Mouse (Mus musculus): ENCODE data around the gene Pnkp. TPM values are rescaled to one million over a fixed set of nuclear protein-coding genes. Genes with fewer than 3 reads are reported as not detected.
A peak's percentile ranks its signal among the peaks of the same experiment; 100 is the strongest.

Gene Pnkp
- polyA plus RNA-seq, 1 experiment from 2014 or later: 28.5 TPM

DNA sequence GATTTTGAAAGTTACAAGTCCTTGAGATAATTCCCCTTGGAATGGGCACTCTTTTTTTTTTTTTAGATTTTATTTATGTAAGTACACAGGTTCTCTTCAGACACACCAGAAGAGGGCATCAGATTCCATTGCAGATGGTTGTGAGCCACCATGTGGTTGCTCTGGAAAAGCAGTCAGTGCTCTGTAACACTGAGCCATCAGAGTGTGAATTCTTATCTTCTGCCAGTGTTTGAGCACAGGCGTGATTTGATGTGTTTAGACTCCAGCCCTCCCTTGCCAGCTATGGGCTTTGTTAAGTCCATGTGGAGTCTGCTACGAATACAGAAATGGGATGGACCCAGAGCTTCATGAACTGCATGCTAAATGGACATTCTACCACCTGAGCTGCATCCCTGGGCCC is 38.8 kb upstream of the Pnkp start:
- DNase-seq (ENCODE audit: low spot score): peak; percentile 75
- Histone ChIP-seq H3K36me3 (peaks cover 13% of the 10 kb centered on the region; the same call in 1 of the 2 replicates), H3K4me1 (peaks cover 59% of the 10 kb centered on the region), H3K9me3 (no peaks in the 10 kb centered on the region), H3K27me3 (ENCODE audit: insufficient read depth, poor library complexity, severe bottlenecking) (no peaks in the 10 kb centered on the region), H3K27ac (peak overlapping the region; percentile 99; the same call in 1 of the 2 replicates), H3K4me3 (peak overlapping the region; percentile 86)
- 33% methylated on average over 2 of the region's 2 CpGs for WGBS

GRCm38 (mm10) chr7:44818751-44819235 is 38.1 kb upstream of the Pnkp start:
- Histone ChIP-seq H3K4me1 (peaks cover 65% of the 10 kb centered on the region), H3K4me3 (peak overlapping the region; percentile 86), H3K36me3 (peaks cover 13% of the 10 kb centered on the region; the same call in 1 of the 2 replicates), H3K27me3 (ENCODE audit: insufficient read depth, poor library complexity, severe bottlenecking) (no peaks in the 10 kb centered on the region), H3K27ac (peak overlapping the region; percentile 32; the same call in 1 of the 2 replicates), H3K9me3 (no peaks in the 10 kb centered on the region)
- 40% methylated on average over 6 of the region's 6 CpGs for WGBS
- peak; percentile 73 for DNase-seq (ENCODE audit: low spot score)

DNA sequence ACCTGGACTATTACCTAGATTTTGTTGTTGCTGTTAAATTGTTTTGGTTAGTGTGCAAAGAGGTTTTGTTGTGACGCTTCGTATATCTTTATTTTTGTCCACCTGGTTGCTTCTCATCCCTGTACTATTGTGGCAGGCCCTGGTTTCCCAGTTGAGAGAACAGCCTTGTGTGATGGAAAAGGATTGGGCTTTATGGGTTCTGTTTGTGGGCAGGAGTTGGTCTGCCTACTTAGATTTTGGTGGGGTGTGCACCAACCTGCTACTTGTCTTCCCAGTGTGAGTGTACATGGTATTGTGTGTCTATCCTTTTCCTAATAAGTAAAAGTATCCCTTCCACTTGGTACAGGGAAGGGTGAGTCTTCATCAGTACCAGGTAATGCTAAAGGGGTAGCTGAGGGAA is 37.5 kb upstream of the Pnkp start:
- Histone ChIP-seq H3K27me3 (ENCODE audit: insufficient read depth, poor library complexity, severe bottlenecking) (no peaks in the 10 kb centered on the region), H3K4me1 (peaks cover 71% of the 10 kb centered on the region), H3K4me3 (peak overlapping the region; percentile 86), H3K9me3 (no peaks in the 10 kb centered on the region), H3K36me3 (peaks cover 13% of the 10 kb centered on the region; the same call in 1 of the 2 replicates), H3K27ac (peak overlapping the region; percentile 32; the same call in 1 of the 2 replicates)
- 96% methylated on average over 2 of the region's 2 CpGs for WGBS
- peak; percentile 61 for DNase-seq (ENCODE audit: low spot score)

- H3K4me3 ChIP-seq: no peak overlapping the region
- H3K27ac ChIP-seq: no peak overlapping the region
- H3K36me3 ChIP-seq: peaks cover 13% of the 10 kb centered on the region; the same call in 1 of the 2 replicates
- H3K27me3 ChIP-seq (ENCODE audit: insufficient read depth, poor library complexity, severe bottlenecking): no peaks in the 10 kb centered on the region
- 59% methylated on average over 5 of the region's 5 CpGs for WGBS
- H3K9me3 ChIP-seq: no peaks in the 10 kb centered on the region
- H3K4me1 ChIP-seq: peaks cover 71% of the 10 kb centered on the region
- DNase-seq (ENCODE audit: low spot score): peak; percentile 64
Measured at GRCm38 (mm10) chr7:44819863-44820262, 37.1 kb upstream of the Pnkp start.

GRCm38 (mm10) chr7:44820525-44820924 is 36.4 kb upstream of the Pnkp start:
- no peaks in the 10 kb centered on the region for H3K27me3 ChIP-seq (ENCODE audit: insufficient read depth, poor library complexity, severe bottlenecking)

GRCm38 (mm10) chr7:44821666-44822448 is 35.1 kb upstream of the Pnkp start:
- no peaks in the 10 kb centered on the region for H3K9me3 ChIP-seq
- WGBS: 83% methylated on average over 7 of the region's 7 CpGs
- no peak overlapping the region for H3K27ac ChIP-seq
- no peaks in the 10 kb centered on the region for H3K27me3 ChIP-seq (ENCODE audit: insufficient read depth, poor library complexity, severe bottlenecking)
- peak; percentile 56 for DNase-seq (ENCODE audit: low spot score)
- peaks cover 75% of the 10 kb centered on the region for H3K4me1 ChIP-seq
- H3K4me3 ChIP-seq: no peak overlapping the region
- peaks cover 21% of the 10 kb centered on the region for H3K36me3 ChIP-seq

More at GRCm38 (mm10) chr7:44820525-44820924, 36.4 kb upstream of the Pnkp start:
- Histone ChIP-seq H3K4me1 (peaks cover 70% of the 10 kb centered on the region), H3K4me3 (no peak overlapping the region), H3K36me3 (peaks cover 14% of the 10 kb centered on the region), H3K9me3 (no peaks in the 10 kb centered on the region), H3K27ac (no peak overlapping the region)
- WGBS: 79% methylated on average over 3 of the region's 3 CpGs
- DNase-seq (ENCODE audit: low spot score): peak; percentile 51

DNA sequence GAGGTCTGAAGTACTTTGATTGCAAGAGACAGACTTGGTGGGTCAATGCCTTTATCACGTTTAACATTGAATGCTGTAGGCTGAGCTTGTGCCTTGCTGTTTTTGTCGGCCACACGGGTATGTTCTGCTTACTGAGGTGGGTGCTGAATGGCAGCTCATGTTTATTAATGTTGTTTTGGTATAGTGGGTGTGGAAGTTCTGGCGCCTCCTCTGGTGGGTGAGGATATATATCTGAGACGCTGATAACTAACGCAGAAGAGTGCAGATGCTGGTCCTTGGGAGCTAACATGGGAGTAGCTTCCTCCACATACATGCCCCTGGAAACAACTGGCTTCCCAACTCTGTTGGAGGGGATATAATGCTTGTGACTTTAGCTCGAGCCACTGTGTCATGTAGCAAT is 33.5 kb upstream of the Pnkp start:
- no peak for DNase-seq (ENCODE audit: low spot score)
- Histone ChIP-seq H3K27me3 (ENCODE audit: insufficient read depth, poor library complexity, severe bottlenecking) (no peaks in the 10 kb centered on the region), H3K27ac (no peak overlapping the region), H3K9me3 (no peaks in the 10 kb centered on the region), H3K4me1 (peaks cover 62% of the 10 kb centered on the region), H3K4me3 (no peak overlapping the region), H3K36me3 (peaks cover 25% of the 10 kb centered on the region)
- WGBS: 46% methylated on average over 7 of the region's 7 CpGs

GRCm38 (mm10) chr7:44824872-44825271 is 32.1 kb upstream of the Pnkp start:
- peaks cover 35% of the 10 kb centered on the region for H3K36me3 ChIP-seq
- no peak overlapping the region for H3K4me3 ChIP-seq
- no peaks in the 10 kb centered on the region for H3K9me3 ChIP-seq
- no peaks in the 10 kb centered on the region for H3K27me3 ChIP-seq (ENCODE audit: insufficient read depth, poor library complexity, severe bottlenecking)
- peaks cover 49% of the 10 kb centered on the region for H3K4me1 ChIP-seq
- 33% methylated on average over 3 of the region's 3 CpGs for WGBS
- no peak overlapping the region for H3K27ac ChIP-seq
- no peak for DNase-seq (ENCODE audit: low spot score)

- H3K9me3 ChIP-seq: no peaks in the 10 kb centered on the region
- 91% methylated on average over 3 of the region's 3 CpGs for WGBS
- H3K36me3 ChIP-seq: peaks cover 54% of the 10 kb centered on the region
- no peak for DNase-seq (ENCODE audit: low spot score)
- H3K27ac ChIP-seq: no peak overlapping the region
- H3K27me3 ChIP-seq (ENCODE audit: insufficient read depth, poor library complexity, severe bottlenecking): no peaks in the 10 kb centered on the region
- no peak overlapping the region for H3K4me3 ChIP-seq
- H3K4me1 ChIP-seq: peaks cover 34% of the 10 kb centered on the region
Measured at GRCm38 (mm10) chr7:44826771-44827170, 30.2 kb upstream of the Pnkp start.

- 98% methylated on average over 5 of the region's 5 CpGs for WGBS
- no peak overlapping the region; the same call in 1 of the 2 replicates for H3K4me3 ChIP-seq
- peaks cover 52% of the 10 kb centered on the region for H3K36me3 ChIP-seq
- H3K27me3 ChIP-seq (ENCODE audit: insufficient read depth, poor library complexity, severe bottlenecking): no peaks in the 10 kb centered on the region
- no peak for DNase-seq (ENCODE audit: low spot score)
- H3K27ac ChIP-seq: no peak overlapping the region
- H3K9me3 ChIP-seq: no peaks in the 10 kb centered on the region
- H3K4me1 ChIP-seq: peaks cover 22% of the 10 kb centered on the region
Measured at GRCm38 (mm10) chr7:44828706-44829105, 28.2 kb upstream of the Pnkp start.

DNA sequence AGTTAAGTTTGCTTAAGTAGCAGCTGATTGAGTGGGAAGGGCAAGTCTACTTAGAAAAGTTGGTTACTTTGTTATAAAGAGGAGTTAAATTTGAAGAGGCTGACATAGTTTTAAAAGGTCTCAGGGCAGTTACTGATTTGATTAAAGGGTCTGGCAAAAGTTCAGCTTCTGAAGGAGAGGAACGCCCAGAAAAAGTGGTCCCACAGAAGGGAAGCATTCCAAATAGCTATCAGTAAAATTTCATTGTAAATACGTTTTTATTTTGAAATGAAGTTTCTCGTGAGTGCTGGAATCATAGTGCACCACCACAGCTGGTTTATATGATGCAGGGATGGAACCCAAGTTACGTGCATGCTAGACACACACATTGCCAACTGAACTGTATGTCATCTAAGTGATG is 24.2 kb upstream of the Pnkp start:
- H3K9me3 ChIP-seq: no peaks in the 10 kb centered on the region
- no peak overlapping the region for H3K4me3 ChIP-seq
- no peak overlapping the region for H3K27ac ChIP-seq
- 80% methylated on average over 4 of the region's 4 CpGs for WGBS
- H3K27me3 ChIP-seq (ENCODE audit: insufficient read depth, poor library complexity, severe bottlenecking): peaks cover 5% of the 10 kb centered on the region; the same call in 1 of the 2 replicates
- peaks cover 13% of the 10 kb centered on the region; the same call in 1 of the 2 replicates for H3K4me1 ChIP-seq
- peaks cover 45% of the 10 kb centered on the region for H3K36me3 ChIP-seq
- DNase-seq (ENCODE audit: low spot score): no peak

DNA sequence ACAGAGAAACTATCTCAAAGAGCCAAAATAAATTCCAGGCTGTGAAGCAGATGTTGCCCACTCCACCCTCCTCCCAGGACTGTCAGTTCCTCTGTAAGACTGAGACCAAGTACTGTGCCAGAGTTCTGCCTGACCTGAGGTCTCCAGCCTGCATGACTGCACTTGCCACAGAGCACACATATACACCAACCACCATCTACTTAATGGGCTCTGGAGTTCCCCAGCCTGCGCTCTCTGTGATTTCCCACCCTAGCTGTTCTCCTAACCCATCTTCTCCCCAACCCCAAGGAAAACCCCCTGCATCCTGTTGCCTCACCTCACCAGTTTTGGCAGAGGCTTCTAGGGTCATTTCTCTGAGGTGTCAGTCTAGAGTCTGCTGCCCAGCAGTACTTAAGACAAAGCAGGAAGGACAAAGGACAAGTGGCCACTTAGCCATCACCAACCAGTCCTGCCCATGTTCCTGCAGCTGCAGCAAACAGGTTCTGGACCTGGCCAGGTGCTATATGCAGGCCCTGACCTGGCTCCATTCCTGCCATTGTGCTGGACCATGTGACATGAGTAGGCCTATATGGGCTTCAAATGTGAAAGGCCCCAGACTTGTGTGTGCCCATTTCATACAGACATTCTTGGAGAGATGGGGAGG is 21.4 kb upstream of the Pnkp start:
- Histone ChIP-seq H3K9me3 (no peaks in the 10 kb centered on the region), H3K36me3 (peaks cover 27% of the 10 kb centered on the region), H3K27me3 (ENCODE audit: insufficient read depth, poor library complexity, severe bottlenecking) (peaks cover 32% of the 10 kb centered on the region), H3K4me1 (peaks cover 27% of the 10 kb centered on the region), H3K4me3 (no peak overlapping the region), H3K27ac (no peak overlapping the region)
- no peak for DNase-seq (ENCODE audit: low spot score)
- WGBS: 95% methylated on average over 1 of the region's 1 CpGs

DNA sequence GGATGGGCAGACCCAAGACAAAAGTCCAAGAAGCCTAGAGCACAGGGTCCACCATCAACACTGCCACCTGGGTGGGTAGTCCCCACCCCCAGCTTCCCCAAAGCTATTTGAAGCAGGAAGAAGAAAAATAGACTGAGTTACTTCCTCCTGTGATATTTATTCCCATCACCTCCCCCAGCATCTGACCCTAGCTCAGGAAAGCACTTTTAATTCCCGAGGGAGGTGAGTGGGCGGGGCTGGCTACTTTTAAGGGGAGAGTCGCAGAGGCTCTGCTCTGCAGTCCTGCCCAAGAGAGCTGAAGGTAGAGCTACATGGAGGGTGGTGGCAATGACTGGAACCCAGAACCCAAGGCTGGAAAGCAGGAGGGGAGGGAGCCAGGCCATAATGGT is 20.9 kb upstream of the Pnkp start:
- 52% methylated on average over 3 of the region's 3 CpGs for WGBS

More for the DNA sequence above, 20.9 kb upstream of the Pnkp start:
- no peak for DNase-seq (ENCODE audit: low spot score)
- no peak overlapping the region for H3K27ac ChIP-seq
- H3K4me1 ChIP-seq: peaks cover 27% of the 10 kb centered on the region
- H3K36me3 ChIP-seq: peaks cover 27% of the 10 kb centered on the region
- no peak overlapping the region for H3K4me3 ChIP-seq
- H3K27me3 ChIP-seq (ENCODE audit: insufficient read depth, poor library complexity, severe bottlenecking): peaks cover 37% of the 10 kb centered on the region
- no peaks in the 10 kb centered on the region for H3K9me3 ChIP-seq
